Mouse (Mus musculus) common myeloid progenitor, adult 5-6 weeks (primary cell): ENCODE data around the gene Riok2. TPM values are rescaled to one million over a fixed set of nuclear protein-coding genes. Genes with fewer than 3 reads are reported as not detected.

ENCODE experiments used
- ATAC-seq: replicated peaks from 2 replicates; pipeline ENCODE4 v1.8.0; 2016; ENCODE audit warnings: low read depth, mild to moderate bottlenecking, moderate TSS enrichment, inconsistent platforms; ENCODE audit not compliant: poor library complexity, severe bottlenecking
- total RNA-seq: library from RNA; stranded (forward); fragments of 200-1000, 187-1606 nt; gene quantifications from 2 replicates; pipeline ENCODE4 v1.2.3, GENCODE M21; 2017

Gene Riok2
- total RNA-seq, 1 experiment from 2014 or later, result 80.5 TPM

DNA sequence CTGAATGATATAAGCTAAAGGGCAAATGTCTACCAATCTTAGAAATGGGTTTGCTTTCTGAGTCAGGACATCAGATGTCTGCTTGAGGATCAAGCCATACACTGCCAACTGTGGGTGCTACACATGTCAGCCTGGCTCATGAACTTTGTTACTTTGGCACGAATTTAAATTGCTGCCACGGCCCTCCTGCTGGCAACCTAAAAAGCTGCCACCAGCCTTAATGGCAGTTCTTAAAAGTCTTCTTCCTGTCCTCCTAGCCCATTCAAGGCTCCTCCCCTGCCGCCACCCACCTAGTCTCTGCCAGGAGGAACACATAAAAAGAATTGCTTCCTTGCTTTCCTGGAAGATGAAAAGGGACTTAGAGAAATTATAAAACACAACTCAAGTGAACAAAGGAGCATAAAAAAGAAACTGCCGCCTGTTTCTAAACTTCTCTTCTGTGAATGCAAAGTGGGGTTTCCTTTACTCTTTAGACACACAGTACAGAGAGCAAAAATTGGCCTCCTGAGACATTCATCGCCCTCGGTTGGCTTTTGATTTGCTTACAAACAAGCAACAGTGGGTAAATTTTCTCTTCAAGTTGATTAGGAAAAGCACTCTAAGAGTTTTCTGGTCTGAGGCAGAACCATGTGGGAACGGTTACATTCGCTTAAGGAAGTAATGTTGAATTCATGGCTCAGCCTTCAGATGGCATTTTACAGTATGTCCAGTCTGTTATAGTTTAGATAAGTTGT lies 30.9 kb downstream of the Riok2 start:
- no peak for ATAC-seq

DNA sequence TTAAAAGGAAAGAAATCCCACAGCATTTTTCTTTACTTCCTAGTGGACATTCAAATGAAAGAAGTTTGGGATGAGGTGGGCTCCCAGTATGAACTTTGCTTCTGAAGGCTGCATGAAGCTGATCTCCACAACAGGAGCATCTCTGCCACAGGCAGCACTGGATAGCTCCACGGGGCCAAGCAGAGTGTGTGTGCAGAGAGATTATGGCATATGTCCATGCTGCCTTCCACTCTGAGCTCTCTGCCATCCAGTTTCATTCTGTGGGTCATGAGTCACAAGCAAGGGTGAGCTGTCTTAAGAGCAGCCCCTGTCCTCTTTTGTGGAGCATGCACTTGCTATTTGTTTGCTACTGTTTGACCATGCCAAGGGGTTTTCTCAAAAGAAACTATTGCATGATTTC lies 31.5 kb downstream of the Riok2 start:
- ATAC-seq, result no peak

DNA sequence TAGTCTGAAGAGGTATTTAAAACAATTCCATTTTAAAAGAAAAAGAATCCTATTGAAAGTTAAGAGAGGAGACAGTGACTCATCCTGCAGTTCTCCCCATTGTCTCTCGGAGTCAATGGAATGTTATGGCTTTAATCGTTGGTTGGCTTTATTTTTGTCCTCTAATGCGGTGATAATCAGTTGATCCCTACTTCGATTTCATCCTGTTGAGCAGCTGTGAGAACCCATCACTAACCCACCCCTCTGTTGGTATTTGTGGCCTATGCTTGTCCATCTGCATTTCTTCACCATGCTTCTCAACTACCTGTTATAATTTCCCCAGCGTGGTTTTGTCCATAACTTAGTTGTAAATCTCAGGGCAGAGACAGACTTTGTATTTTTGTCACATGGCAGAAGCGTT lies 34.0 kb downstream of the Riok2 start:
- no peak for ATAC-seq

DNA sequence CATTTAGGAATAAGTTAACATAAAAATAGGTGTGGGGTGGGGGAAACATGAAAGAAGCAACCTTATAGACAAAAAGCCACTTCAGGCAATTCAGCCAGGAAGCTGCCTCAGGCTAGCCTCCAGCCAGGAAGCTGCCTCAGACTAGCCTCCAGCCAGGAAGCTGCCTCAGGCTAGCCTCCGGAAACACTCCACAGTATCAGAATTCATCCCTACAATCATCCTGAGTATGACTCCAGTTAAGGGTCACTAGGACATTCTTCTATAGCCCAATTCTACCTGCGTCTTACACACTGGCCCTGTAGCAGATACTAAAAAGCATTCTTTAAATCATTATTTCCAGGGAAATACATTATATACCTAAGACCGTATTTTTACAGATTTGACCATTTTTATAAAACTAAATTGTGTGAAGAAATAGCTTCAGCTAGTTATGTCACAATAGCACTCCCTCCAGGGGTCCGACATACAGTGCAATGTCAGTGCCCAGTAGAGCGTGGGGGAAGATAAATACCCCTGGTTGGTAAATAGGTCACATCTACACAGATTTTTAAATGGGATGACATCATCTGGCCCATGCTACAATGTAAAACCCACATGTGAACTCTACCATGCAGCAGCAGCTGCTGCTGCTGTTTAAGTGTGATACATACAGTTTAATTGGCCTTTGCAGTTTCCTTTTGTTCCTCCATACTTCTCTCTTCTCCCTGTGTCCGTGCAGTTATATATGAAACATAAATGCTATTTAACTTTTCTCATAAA lies 34.8 kb downstream of the Riok2 start:
- ATAC-seq, result no peak

DNA sequence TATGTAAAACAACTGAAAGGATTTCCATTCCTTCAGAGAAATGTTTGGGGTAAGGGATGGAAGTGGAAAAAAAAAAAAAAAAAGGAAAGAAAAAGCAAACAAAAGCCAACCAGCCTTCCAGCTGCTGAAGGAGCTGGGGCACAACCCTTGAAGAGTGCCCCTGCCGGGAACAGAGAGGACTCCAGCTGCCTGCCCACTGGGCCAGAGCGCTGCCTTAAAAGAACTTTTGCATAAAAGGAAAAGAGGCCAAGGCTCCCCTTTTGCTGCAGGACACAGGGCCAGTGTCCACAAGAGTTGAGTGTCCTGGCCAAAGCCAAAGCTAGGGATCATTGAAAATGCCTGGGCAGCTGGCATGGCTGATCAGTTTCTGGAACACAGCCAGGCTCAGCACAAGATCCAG lies 35.5 kb downstream of the Riok2 start:
- no peak for ATAC-seq

DNA sequence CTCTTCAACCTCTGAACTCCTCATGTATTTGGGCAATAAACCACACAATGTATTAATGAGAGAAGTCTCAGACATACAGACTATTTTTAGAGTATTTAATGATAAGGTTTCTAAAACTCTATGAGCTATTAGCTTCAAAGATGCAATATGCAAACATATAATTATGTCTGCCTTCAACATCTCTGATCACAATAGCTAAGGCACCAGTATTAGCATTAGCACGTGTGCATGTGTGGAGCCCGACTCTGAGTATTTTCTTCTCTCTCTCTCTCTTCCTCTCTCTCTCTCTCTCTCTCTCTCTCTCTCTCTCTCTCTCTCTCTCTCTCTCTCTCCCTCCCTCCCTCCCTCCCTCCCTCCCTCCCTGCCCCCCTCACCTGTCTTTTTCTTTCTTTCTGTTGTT lies 37.3 kb downstream of the Riok2 start:
- ATAC-seq, result no peak

DNA sequence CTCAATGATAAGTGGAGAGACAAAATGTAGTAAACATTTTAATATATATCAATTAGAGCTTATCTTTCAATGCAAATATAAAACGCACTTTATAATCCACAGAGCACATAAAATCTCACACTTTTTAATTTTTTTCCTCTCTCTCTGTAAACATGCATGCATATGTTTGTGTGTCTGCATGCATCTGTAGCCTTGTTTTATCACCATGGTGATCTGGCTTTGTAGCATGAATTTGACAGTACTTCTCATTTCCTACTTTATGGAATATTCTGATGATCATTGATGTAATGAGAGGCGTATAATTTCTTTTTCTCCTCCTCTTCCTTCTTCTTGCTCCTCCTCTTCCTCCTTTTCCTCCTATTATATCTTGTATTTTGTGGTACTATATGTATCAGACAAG lies 38.1 kb downstream of the Riok2 start:
- ATAC-seq, result no peak

DNA sequence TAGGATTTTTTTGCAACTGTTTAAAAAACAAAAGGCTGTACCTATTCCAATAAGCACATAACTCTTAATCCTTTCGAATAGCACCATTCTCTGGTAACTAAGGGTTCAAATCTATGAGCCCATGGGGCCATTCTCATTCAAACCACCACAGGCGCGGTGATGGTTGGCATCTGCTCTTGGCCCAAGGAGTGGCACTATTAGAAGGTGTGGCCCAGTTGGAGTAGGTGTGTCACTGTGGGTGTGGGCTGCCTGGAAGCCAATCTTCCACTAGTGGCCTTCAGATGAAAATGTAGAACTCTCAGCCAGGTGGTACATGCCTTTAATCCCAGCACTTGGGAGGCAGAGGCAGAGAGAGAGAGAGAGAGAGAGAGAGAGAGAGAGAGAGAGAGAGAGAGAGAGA lies 40.1 kb downstream of the Riok2 start:
- ATAC-seq, result no peak

DNA sequence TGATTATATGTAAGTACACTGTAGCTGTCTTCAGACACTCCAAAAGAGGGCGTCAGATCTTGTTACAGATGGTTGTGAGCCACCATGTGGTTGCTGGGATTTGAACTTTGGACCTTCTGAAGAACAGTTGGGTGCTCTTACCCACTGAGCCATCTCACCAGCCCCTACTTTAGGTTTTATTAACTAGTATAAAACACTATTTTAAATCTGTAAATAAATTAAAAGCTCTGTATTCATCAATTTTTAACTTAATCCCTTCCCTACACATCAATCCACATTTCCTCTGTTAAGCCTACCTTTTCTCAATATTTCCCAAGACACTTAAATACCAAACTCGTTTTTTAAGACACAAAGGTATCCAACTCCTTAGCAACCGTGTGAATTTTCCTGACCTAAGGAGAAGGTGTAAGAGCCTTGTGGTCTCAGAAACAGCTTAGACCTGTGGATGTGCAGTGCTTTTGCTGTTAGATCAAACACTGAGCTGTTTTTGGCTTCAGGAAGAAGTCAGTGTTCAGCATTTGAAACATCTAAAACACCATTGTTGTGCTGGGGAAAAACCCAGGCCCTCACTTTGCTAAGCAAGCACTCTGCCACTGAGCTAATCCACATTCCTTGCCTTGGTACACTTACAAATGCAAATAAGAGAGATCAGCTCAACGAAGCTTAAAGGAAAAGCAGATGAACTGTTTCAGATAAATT lies 50.6 kb downstream of the Riok2 start:
- no peak for ATAC-seq

DNA sequence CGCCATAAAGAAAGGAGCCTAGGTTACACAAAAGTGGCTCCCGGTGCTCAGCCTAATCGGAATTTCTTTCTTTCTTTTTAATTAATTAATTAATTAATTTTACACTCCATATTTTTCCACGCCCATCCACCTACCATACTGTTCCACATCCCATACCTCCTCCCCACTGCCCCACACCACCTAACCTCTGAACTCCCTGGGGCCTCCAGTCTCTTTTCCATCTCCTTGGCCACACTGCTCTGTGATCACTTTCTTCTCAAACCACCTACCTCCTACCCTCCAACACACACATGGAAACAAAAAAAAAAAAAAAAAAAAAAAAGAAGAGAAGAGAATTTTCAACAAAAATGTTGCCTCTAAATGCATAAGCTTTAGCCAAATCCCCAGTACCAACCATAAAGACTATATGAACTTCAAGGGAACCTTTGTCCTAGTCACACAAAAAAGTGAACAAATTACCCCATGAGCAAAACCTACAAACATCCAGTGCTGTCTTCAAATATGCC lies 51.3 kb downstream of the Riok2 start:
- no peak for ATAC-seq

DNA sequence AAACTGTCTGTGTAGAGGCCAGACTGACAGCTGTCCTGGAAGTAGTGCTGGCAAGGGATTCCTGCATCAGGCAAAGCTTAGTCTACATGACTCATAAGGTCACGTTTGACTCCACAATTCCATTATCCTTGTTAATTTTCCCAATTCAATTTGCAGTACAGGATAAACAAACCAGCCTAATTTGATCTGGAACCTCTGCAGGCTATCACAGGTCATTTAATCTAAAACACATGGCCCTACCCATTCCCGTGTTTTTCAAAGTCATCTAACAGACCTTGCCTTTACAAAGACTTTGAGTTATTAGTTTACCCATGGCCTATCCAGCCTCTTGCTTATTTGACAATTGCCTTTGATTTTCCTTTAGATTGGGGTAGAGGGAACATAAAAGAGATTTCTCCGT lies 51.8 kb downstream of the Riok2 start:
- no peak for ATAC-seq

DNA sequence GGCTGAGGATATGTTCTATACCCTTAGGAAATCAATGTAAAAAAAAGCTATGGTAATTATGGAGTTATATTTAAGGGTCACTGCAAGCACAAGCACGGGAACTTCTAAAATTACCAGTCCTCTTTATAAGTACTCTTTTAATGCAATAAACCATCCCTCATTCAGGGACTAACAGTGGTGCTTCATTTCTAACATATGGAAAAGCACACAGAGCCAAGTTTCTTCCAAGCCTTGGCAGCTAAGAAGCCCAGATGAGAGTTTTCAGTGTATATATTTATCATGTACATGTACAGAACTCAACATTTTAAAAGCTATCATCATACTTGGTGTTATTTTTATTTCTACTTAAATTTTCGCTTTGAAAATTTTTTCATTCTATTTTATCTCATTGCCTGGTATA lies 54.8 kb downstream of the Riok2 start:
- ATAC-seq, result no peak

DNA sequence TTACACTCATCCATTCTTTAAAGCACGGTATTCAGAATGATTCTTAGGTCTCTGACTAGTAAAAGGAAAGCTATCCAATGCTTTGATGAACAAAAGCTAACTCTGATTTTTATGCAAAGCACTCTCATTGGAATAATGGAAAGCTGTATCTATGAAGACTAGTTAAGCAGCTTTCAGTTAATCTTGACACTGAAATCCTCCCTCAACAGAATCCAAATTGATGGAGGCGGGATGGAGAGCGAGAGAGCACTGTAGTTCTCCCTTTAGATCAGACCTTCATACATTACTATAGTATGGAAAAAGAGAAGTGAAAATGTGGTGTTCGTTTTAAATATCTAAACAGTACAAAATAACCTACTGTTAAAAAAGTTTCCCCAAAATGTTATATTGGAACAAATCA lies 59.6 kb downstream of the Riok2 start:
- ATAC-seq, result no peak

DNA sequence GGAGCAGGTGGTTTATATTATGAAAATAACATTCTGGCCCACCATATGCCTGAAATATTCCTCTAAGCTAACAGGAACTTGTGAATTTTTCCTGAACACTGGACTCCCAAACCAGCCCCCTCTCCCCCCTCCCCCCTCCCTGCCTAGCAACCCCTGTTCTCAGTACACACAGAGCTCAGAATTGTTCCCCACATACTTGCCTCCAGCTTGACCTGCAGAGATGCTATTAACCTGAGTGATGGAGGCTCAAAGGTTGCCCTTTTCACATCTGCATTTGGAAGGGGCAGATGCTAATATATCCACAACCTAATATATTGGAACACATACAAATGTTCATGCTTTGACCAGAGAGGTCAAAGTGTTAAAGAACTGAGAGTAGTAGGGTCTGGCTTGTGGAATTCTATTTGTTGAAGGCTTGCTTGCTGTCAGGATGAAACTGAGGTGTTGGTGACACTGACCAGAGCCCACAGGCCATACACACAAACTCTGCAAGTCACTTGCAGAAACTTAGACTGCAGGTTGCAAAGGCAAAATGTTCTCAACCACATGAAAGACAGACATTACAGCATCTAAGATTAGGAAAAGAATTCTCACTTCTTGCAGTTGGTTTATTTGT lies 64.6 kb downstream of the Riok2 start:
- no peak for ATAC-seq

DNA sequence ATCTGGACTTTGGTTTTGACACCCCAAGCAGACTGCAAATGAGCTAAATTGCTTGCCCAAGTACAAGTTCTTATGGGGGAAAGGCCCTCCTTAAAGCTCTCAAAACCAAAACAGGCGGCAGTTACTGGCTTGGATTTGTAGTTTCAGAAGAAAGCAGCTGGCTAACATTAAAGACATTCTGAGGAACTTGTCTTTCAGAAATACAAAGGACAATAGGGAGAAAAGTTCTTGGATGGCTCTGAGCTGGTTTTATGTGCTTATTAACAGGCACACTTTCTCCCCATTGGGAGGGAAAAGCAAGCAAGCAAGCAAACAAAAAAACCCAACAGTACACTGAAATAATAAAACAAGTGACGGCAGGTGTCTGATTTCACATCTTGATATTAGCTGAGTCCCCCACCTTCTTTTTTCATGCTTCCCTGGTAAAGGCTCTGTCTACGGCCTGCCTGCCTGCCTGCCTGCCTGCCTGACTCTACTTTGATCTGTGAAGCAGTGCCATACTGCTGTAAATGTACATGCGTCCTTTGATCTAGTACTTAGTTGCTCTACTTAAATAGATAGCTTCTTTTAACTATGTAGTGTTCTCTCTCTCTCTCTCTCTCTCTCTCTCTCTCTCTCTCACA lies 67.9 kb downstream of the Riok2 start:
- no peak for ATAC-seq

DNA sequence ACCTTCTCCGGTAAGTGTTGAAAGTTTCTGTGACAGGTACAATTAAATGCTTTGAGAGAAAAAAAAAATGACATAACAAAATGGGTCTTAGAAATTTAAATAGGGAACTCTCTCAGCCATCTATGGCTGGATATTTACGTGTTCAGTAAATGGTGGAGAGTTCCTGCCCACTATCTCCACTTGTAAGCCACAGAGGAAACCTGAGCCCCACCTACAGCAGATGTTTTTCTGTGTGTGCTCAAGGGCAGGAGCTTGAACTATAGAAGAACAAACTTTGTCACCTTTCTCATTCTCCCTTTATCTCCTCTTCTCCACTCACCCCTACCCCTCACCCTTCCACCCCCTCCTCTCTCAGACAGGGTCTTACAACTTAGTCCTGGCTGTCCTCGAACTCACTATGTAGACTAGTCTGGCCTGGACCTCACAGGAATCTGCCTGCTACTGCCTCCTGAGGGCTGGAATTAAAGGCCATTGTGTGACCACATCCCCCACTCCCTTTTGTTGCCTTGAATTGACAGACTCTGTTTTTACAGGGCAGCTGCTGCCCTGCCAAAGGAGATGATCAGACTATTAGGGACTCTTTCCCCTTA lies 70.3 kb downstream of the Riok2 start:
- no peak for ATAC-seq
